Mouse (Mus musculus) CH12.LX (cell line): ENCODE measurements around the gene BC067074. TPM values are rescaled to one million over a fixed set of nuclear protein-coding genes. Genes with fewer than 3 reads are reported as not detected.

Experiments used
- DNase-seq: peaks from one replicate; pipeline ENCODE4 v3.0.0-alpha.2; 2013; ENCODE audit errors: extremely low read depth
- H3K27ac ChIP-seq: 2 replicates; pipeline ENCODE4 v1.5.1; 2012; ENCODE audit warnings: low read depth, mild to moderate bottlenecking, control low read depth, moderate library complexity; ENCODE audit not compliant: insufficient read depth
- H3K27me3 ChIP-seq: replicated peaks from 2 replicates; pipeline ENCODE3; 2012; ENCODE audit warnings: inconsistent platforms
- H3K36me3 ChIP-seq, 2 experiments: replicated peaks in 1 of 2; 2 replicates each; pipeline versions ENCODE3 to v1.6.1; 2012; ENCODE audit warnings: inconsistent platforms in 1 of 2, low read length in 1 of 2, mild to moderate bottlenecking in 1 of 2, mixed read lengths in 1 of 2, moderate library complexity in 1 of 2; ENCODE audit not compliant: control insufficient read depth in 1 of 2, insufficient read depth in 1 of 2
- H3K4me1 ChIP-seq, 2 experiments: 2 replicates each; pipeline ENCODE4 v1.6.1; 2012; ENCODE audit warnings: inconsistent platforms in 1 of 2, moderate library complexity in 1 of 2; ENCODE audit not compliant: insufficient read depth in 2 of 2, control insufficient read depth in 1 of 2
- H3K4me2 ChIP-seq: 2 replicates; pipeline ENCODE4 v1.6.1; 2012; ENCODE audit warnings: low read depth, mild to moderate bottlenecking, control low read depth; ENCODE audit not compliant: poor library complexity, insufficient read depth, severe bottlenecking
- H3K4me3 ChIP-seq, 3 experiments: fragments of 150-350 bp in 1 of 3; sonication (generic) in 1 of 3; replicated peaks in 1 of 3; 2 replicates each; pipeline versions ENCODE3 to v1.5.1; 2011 to 2012; ENCODE audit warnings: low read depth in 2 of 3, low read length in 2 of 3, mild to moderate bottlenecking in 2 of 3, moderate library complexity in 2 of 3, control low read depth in 1 of 3, improper control_type of control experiment in 1 of 3, inconsistent platforms in 1 of 3, mixed read lengths in 1 of 3; ENCODE audit not compliant: poor library complexity in 1 of 3
- H3K79me2 ChIP-seq: replicated peaks from 2 replicates; pipeline ENCODE4 v1.6.1; 2012; ENCODE audit warnings: mild to moderate bottlenecking, moderate library complexity; ENCODE audit not compliant: control insufficient read depth, poor library complexity, insufficient read depth, severe bottlenecking; ENCODE audit errors: extremely low read depth
- H3K9ac ChIP-seq: 2 replicates; pipeline ENCODE4 v1.6.1; 2012; ENCODE audit warnings: low read depth, mild to moderate bottlenecking, control low read depth, moderate library complexity; ENCODE audit not compliant: insufficient read depth
- H3K9me3 ChIP-seq: replicated peaks from 2 replicates; pipeline ENCODE3; 2012; ENCODE audit warnings: low read length, inconsistent platforms, mixed read lengths
- BHLHE40 ChIP-seq: IDR thresholded peaks from 2 replicates; pipeline ENCODE4 v1.6.1; 2011; ENCODE audit warnings: mild to moderate bottlenecking, low read depth, low read length, improper control_type of control experiment
- CHD1 ChIP-seq: IDR thresholded peaks from 2 replicates; pipeline ENCODE4 v1.6.1; 2012; ENCODE audit warnings: low read depth, low read length, improper control_type of control experiment, inconsistent platforms
- E2F4 ChIP-seq: IDR thresholded peaks from 2 replicates; pipeline ENCODE4 v1.6.1; 2011; ENCODE audit warnings: low read depth, low read length, improper control_type of control experiment; ENCODE audit not compliant: insufficient replicate concordance
- EP300 ChIP-seq: IDR thresholded peaks from 2 replicates; pipeline ENCODE4 v1.6.1; 2011; ENCODE audit warnings: low read length, improper control_type of control experiment
- HCFC1 ChIP-seq: IDR thresholded peaks from 2 replicates; pipeline ENCODE4 v1.6.1; 2012; ENCODE audit warnings: low read depth, mild to moderate bottlenecking, inconsistent platforms, low read length, improper control_type of control experiment
- IRF4 ChIP-seq: IDR thresholded peaks from 2 replicates; pipeline ENCODE4 v1.6.1; 2014; ENCODE audit warnings: low read depth, mild to moderate bottlenecking, inconsistent platforms, low read length, improper control_type of control experiment
- MYC ChIP-seq: IDR thresholded peaks from 2 replicates; pipeline ENCODE4 v1.6.1; 2011; ENCODE audit warnings: low read depth, mild to moderate bottlenecking, improper control_type of control experiment, low read length
- NELFE ChIP-seq: IDR thresholded peaks from 2 replicates; pipeline ENCODE4 v1.6.1; 2011; ENCODE audit warnings: low read depth, low read length, improper control_type of control experiment
- NRF1 ChIP-seq: IDR thresholded peaks from 2 replicates; pipeline ENCODE4 v1.6.1; 2014; ENCODE audit warnings: low read depth, mild to moderate bottlenecking, inconsistent platforms, low read length, improper control_type of control experiment, moderate library complexity
- PAX5 ChIP-seq: IDR thresholded peaks from 2 replicates; pipeline ENCODE4 v1.6.1; 2012; ENCODE audit warnings: low read length, inconsistent platforms, mixed read lengths
- POLR2A ChIP-seq: IDR thresholded peaks from 2 replicates; pipeline ENCODE4 v1.6.1; 2011; ENCODE audit warnings: low read depth, mild to moderate bottlenecking, improper control_type of control experiment, low read length
- POLR2AphosphoS2 ChIP-seq: IDR thresholded peaks from 2 replicates; pipeline ENCODE4 v1.6.1; 2011; ENCODE audit warnings: low read depth, low read length, improper control_type of control experiment
- RAD21 ChIP-seq: IDR thresholded peaks from 2 replicates; pipeline ENCODE4 v1.6.1; 2011; ENCODE audit warnings: low read depth, mild to moderate bottlenecking, low read length, improper control_type of control experiment, moderate library complexity
- SMC3 ChIP-seq: IDR thresholded peaks from 2 replicates; pipeline ENCODE4 v1.6.1; 2011; ENCODE audit warnings: low read depth, low read length, improper control_type of control experiment
- UBTF ChIP-seq: IDR thresholded peaks from 2 replicates; pipeline ENCODE4 v1.6.1; 2012; ENCODE audit warnings: low read depth, mild to moderate bottlenecking, inconsistent platforms, low read length, improper control_type of control experiment, moderate library complexity
- USF1 ChIP-seq: IDR thresholded peaks from 2 replicates; pipeline ENCODE4 v1.6.1; 2014; ENCODE audit warnings: low read depth, mild to moderate bottlenecking, inconsistent platforms, low read length, improper control_type of control experiment
- USF2 ChIP-seq: conservative IDR thresholded peaks from 2 replicates; pipeline ENCODE4 v1.6.1; 2011; ENCODE audit warnings: low read depth, low read length, improper control_type of control experiment
- ZC3H11A ChIP-seq: IDR thresholded peaks from 2 replicates; pipeline ENCODE4 v1.6.1; 2012; ENCODE audit warnings: low read depth, mild to moderate bottlenecking, inconsistent platforms, low read length, improper control_type of control experiment
- ZMIZ1 ChIP-seq: IDR thresholded peaks from 2 replicates; pipeline ENCODE4 v1.6.1; 2012; ENCODE audit warnings: low read depth, mild to moderate bottlenecking, inconsistent platforms, low read length, improper control_type of control experiment
- dilution Hi-C: fragments of 300-500 bp; cut with MboI; formaldehyde crosslinking; loops from 2 replicates; pipeline ENCODE4 v1.14.3; 2020; ENCODE audit warnings: low sequenced_read_pairs; ENCODE audit not compliant: extremely low pct_unique_long_range_greater_than_20kb, extremely low pct_ligation_motif_present
- in situ Hi-C: fragments of 300-500 bp; cut with MboI; formaldehyde crosslinking; loops from 3 replicates; pipeline ENCODE4 v1.14.3; 2019; ENCODE audit warnings: low sequenced_read_pairs, low pct_ligation_motif_present, low pct_unique_long_range_greater_than_20kb, mixed read lengths
- polyA plus RNA-seq: library from polyadenylated mRNA; unstranded; fragments of >175 nt; gene quantifications from 2 replicates; pipeline ENCODE4 v1.2.1, GENCODE M21; 2012; ENCODE audit warnings: low read depth; ENCODE audit not compliant: insufficient read length
- total RNA-seq, 2 experiments: library from RNA; depleted of rRNA; stranded (reverse); fragments of 300-350 nt in 1 of 2; fragments of >200 nt in 1 of 2; gene quantifications; 2 replicates each; pipeline ENCODE4 v1.2.3; 2012 to 2014

BC067074 gene
- total and polyA plus RNA-seq, 3 experiments: 0.93 TPM; not detected in 2

GRCm38 (mm10) chr13:113259237-113259636 lies 33.7 kb upstream of the BC067074 start:
- Histone ChIP-seq H3K4me3 (no peak overlapping the region), H3K27ac (no peak overlapping the region), H3K9ac (no peak overlapping the region), H3K4me1 (no peaks in the 10 kb centered on the region), H3K27me3 (no peaks in the 10 kb centered on the region), H3K9me3 (no peaks in the 10 kb centered on the region), H3K79me2 (no peaks in the 10 kb centered on the region), H3K36me3 (no peaks in the 10 kb centered on the region), H3K4me2 (no peak overlapping the region)
- DNase-seq: no peak
- dilution Hi-C loops: no loop called here
- in situ Hi-C loops: no loop called here
- TF ChIP-seq POLR2A (no peak), EP300 (no peak), UBTF (no peak), USF1 (no peak), IRF4 (no peak), POLR2AphosphoS2 (no peak), NELFE (no peak), HCFC1 (no peak), NRF1 (no peak), ZMIZ1 (no peak), MYC (no peak), RAD21 (no peak), PAX5 (no peak), CHD1 (no peak), BHLHE40 (no peak), USF2 (no peak)

GRCm38 (mm10) chr13:113262822-113263221 lies 30.1 kb upstream of the BC067074 start:
- H3K79me2 ChIP-seq: no peaks in the 10 kb centered on the region
- dilution Hi-C loops: no loop called here
- DNase-seq: no peak
- in situ Hi-C loops: loop anchor here (10.0 kb wide), 1 partner anchor 218 kb away; the partner anchor contains the start of gene Gpx8
- no peak overlapping the region for H3K27ac ChIP-seq
- no peak overlapping the region for H3K4me2 ChIP-seq
- H3K27me3 ChIP-seq: no peaks in the 10 kb centered on the region
- no peak overlapping the region for H3K4me3 ChIP-seq
- no peaks in the 10 kb centered on the region for H3K9me3 ChIP-seq
- no peak for TF ChIP-seq MYC
- TF ChIP-seq CHD1: no peak
- no peak for TF ChIP-seq ZMIZ1
- TF ChIP-seq E2F4: no peak
- TF ChIP-seq PAX5: no peak
- no peak for TF ChIP-seq ZC3H11A
- TF ChIP-seq EP300: no peak
- no peak for TF ChIP-seq POLR2AphosphoS2
- TF ChIP-seq RAD21: no peak
- no peak for TF ChIP-seq SMC3
- TF ChIP-seq BHLHE40: no peak
- no peak overlapping the region for H3K9ac ChIP-seq
- no peaks in the 10 kb centered on the region for H3K4me1 ChIP-seq
- H3K36me3 ChIP-seq: no peaks in the 10 kb centered on the region
